Mouse (Mus musculus): ENCODE measurements around the gene Itih5. TPM values are rescaled to one million over a fixed set of nuclear protein-coding genes. Genes with fewer than 3 reads are reported as not detected.

The Itih5 gene
- total RNA-seq, 2 experiments from 2014 or later = 12.1 to 15.0 TPM

GRCm38 (mm10) chr2:10300771-10301170, 147.4 kb downstream of the Itih5 start:
- no peak for DNase-seq (ENCODE audit: low spot score in 2 of 2)
- intact Hi-C loops (cut with DNase I) = no loop called here

- no peak for DNase-seq (ENCODE audit: low spot score in 2 of 2)
- intact Hi-C loops (cut with DNase I) = no loop called here
These were observed 148.0 kb downstream of the Itih5 start for GRCm38 (mm10) chr2:10301391-10301790.

GRCm38 (mm10) chr2:10301997-10302396, 148.6 kb downstream of the Itih5 start:
- intact Hi-C loops (cut with DNase I) = no loop called here
- DNase-seq (ENCODE audit: low spot score in 2 of 2) = no peak

- intact Hi-C loops (cut with DNase I) = no loop called here
- DNase-seq (ENCODE audit: low spot score in 2 of 2) = no peak
These were observed 151.5 kb downstream of the Itih5 start for GRCm38 (mm10) chr2:10304911-10305310.

Other genes with a start within 250 kb of the Itih5 start
- gene Taf3, start 105.0 kb upstream of the Itih5 start, total RNA-seq (2021) = 10 to 100 TPM; 13.0 to 17.4 TPM
- 100 to 1,000 TPM; 247 to 250 TPM for gene Atp5c1, start 73.1 kb upstream of the Itih5 start, total RNA-seq (2021)
- 10 to 100 TPM; 10.8 to 13.6 TPM for gene Kin, start 73.0 kb upstream of the Itih5 start, total RNA-seq (2021)
- 1 to 10 TPM; 1.9 to 3.6 TPM for gene Itih2, start 22.2 kb upstream of the Itih5 start, total RNA-seq (2021)
- gene Sfmbt2, start 216.9 kb downstream of the Itih5 start, total RNA-seq (2021) = 1 to 10 TPM; 3.7 to 4.6 TPM